Mouse (Mus musculus) gastrocnemius, adult 18-20 months (tissue): ENCODE measurements around the gene Car9. TPM values are rescaled to one million over a fixed set of nuclear protein-coding genes. Genes with fewer than 3 reads are reported as not detected.
"Not testable (repeated sequence)": the region's sequence is repeated elsewhere in the genome, so short reads cannot be mapped to it uniquely, and the experiment has no call there.

Source experiments
- DNase-seq: peaks from one replicate; pipeline ENCODE4 v3.0.0; 2021; ENCODE audit warnings: low spot score
- long read RNA-seq, 2 experiments: library from polyadenylated mRNA; stranded (forward); transcript quantifications; one replicate each; pipeline ENCODE4 v2.0.0; 2021
- total RNA-seq, 2 experiments: library from RNA; stranded (reverse); gene quantifications; 2 replicates each; pipeline ENCODE4 v1.2.3; 2021

Gene Car9
- total RNA-seq: 1 to 10 TPM; 1.4 to 2.6 TPM
- long read RNA-seq, experiment 1, partial matches to known transcripts: 0 of 2 reads
- long read RNA-seq, experiment 1, other reads (novel, unspliced or antisense): 0 of 2 reads
- long read RNA-seq, experiment 2, partial matches to known transcripts: 0 of 3 reads
- long read RNA-seq, experiment 2, other reads (novel, unspliced or antisense): 0 of 3 reads

- DNase-seq: peak; percentile 73
Observed at GRCm38 (mm10) chr4:43506536-43507185, at the start of gene Car9. Gene Car9 (plus strand): TSS chr4:43506966.

- no peak for DNase-seq
Observed at GRCm38 (mm10) chr4:43457124-43457523, 49.6 kb upstream of the Car9 start.

GRCm38 (mm10) chr4:43463102-43463501, 43.7 kb upstream of the Car9 start:
- no peak for DNase-seq

- no peak for DNase-seq
Observed at GRCm38 (mm10) chr4:43465935-43466334, 40.8 kb upstream of the Car9 start.

- no peak for DNase-seq
Observed at GRCm38 (mm10) chr4:43466872-43467271, 39.9 kb upstream of the Car9 start.

- no peak for DNase-seq
Observed at GRCm38 (mm10) chr4:43470301-43470700, 36.5 kb upstream of the Car9 start.

- DNase-seq: no peak
Observed at GRCm38 (mm10) chr4:43473636-43474035, 33.1 kb upstream of the Car9 start.

GRCm38 (mm10) chr4:43476604-43477003, 30.2 kb upstream of the Car9 start:
- DNase-seq: no peak

- DNase-seq: peak; percentile 93
Observed at GRCm38 (mm10) chr4:43477857-43478533, 28.8 kb upstream of the Car9 start.

GRCm38 (mm10) chr4:43478534-43478858, 28.3 kb upstream of the Car9 start:
- no peak for DNase-seq

- peak; percentile 70 for DNase-seq
Observed at GRCm38 (mm10) chr4:43478906-43479832, 27.6 kb upstream of the Car9 start.

GRCm38 (mm10) chr4:43480985-43481384, 25.8 kb upstream of the Car9 start:
- no peak for DNase-seq

- no peak for DNase-seq
Observed at GRCm38 (mm10) chr4:43481894-43482456, 24.8 kb upstream of the Car9 start.

- no peak for DNase-seq
Observed at GRCm38 (mm10) chr4:43482591-43482990, 24.2 kb upstream of the Car9 start.

- no peak for DNase-seq
Observed at GRCm38 (mm10) chr4:43483535-43484091, 23.2 kb upstream of the Car9 start, which contains the start of gene Sit1. Gene Sit1 (minus strand): TSS chr4:43483734.

GRCm38 (mm10) chr4:43485666-43486065, 21.1 kb upstream of the Car9 start:
- not testable (repeated sequence) for DNase-seq

- DNase-seq: no peak
Observed at GRCm38 (mm10) chr4:43489611-43490010, 17.2 kb upstream of the Car9 start.

- DNase-seq: no peak
Observed at GRCm38 (mm10) chr4:43490801-43491200, 16.0 kb upstream of the Car9 start.

- DNase-seq: no peak
Observed at GRCm38 (mm10) chr4:43492101-43492820, 14.5 kb upstream of the Car9 start.

- DNase-seq: peak; percentile 93
Observed at GRCm38 (mm10) chr4:43492821-43493185, 14.0 kb upstream of the Car9 start, which contains the start of gene Ccdc107. Gene Ccdc107 (plus strand): TSS chr4:43492900.
